Mouse (Mus musculus) midbrain, embryonic 10.5 days (tissue): ENCODE results near the gene Rarb. TPM values are rescaled to one million over a fixed set of nuclear protein-coding genes. Genes with fewer than 3 reads are reported as not detected.

Experiments
- DNase-seq: peaks from one replicate; pipeline ENCODE4 v3.0.0-alpha.2; 2017; ENCODE audit warnings: low spot score
- H3K27ac ChIP-seq: fragments of 300-500 bp; sonication (generic); replicated peaks from 2 replicates; pipeline ENCODE4 v1.5.1; 2016; ENCODE audit warnings: mild to moderate bottlenecking
- H3K27me3 ChIP-seq: fragments of 300-500 bp; sonication (generic); 2 replicates; pipeline ENCODE4 v1.6.1; 2016; ENCODE audit warnings: low read depth, mild to moderate bottlenecking; ENCODE audit not compliant: poor library complexity, severe bottlenecking
- H3K36me3 ChIP-seq: fragments of 300-500 bp; sonication (generic); 2 replicates; pipeline ENCODE4 v1.6.1; 2016; ENCODE audit warnings: mild to moderate bottlenecking, moderate library complexity
- H3K4me1 ChIP-seq: fragments of 300-500 bp; sonication (generic); 2 replicates; pipeline ENCODE4 v1.6.1; 2016
- H3K4me3 ChIP-seq: fragments of 300-500 bp; sonication (generic); 2 replicates; pipeline ENCODE4 v1.5.1; 2016; ENCODE audit warnings: mild to moderate bottlenecking, moderate library complexity
- H3K9me3 ChIP-seq: fragments of 300-500 bp; sonication (generic); replicated peaks from 2 replicates; pipeline ENCODE4 v1.6.1; 2016; ENCODE audit warnings: mild to moderate bottlenecking
- WGBS: fragments of 180-500 bp; shearing (Covaris S2); methylation state at CpG from one replicate; pipeline ENCODE4 v1.1.7; 2016; 5-methylcytosine and 5-hydroxymethylcytosine counted together
- polyA plus RNA-seq: library from polyadenylated mRNA; unstranded; fragments of >200 nt; fragmentation: Nextera tagmentation; extraction: Ambion mirVana; gene quantifications from 2 replicates; pipeline ENCODE4 v1.2.1, GENCODE M21; 2016

Rarb gene
- polyA plus RNA-seq, 1 experiment from 2014 or later, result 10.7 TPM

DNA sequence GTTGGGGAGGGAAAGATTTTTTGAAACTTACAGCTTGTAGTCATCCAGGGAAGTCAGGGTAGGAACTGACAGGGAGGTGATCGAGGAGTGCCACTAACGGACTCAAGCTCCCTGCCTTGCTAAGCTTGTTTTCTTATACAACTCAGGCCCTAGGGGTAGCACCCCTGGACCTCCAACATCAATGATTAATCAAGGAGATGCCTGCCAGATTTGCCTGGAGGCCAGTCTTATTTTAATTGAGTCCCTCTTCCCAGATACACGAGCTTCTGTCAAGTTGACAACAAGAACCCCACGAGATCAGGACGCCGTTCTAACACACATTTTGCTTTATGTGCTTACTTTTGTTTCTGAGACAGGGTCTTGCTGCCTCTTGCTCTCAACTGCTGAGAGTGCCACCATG, 338.3 kb downstream of the Rarb start:
- DNase-seq, result no peak
- Histone ChIP-seq H3K4me1 (peaks cover 3% of the 10 kb centered on the region; the same call in 1 of the 2 replicates), H3K9me3 (no peaks in the 10 kb centered on the region), H3K27ac (no peak overlapping the region), H3K36me3 (no peaks in the 10 kb centered on the region), H3K4me3 (no peak overlapping the region), H3K27me3 (no peaks in the 10 kb centered on the region)
- 83% methylated on average over 6 of the region's 6 CpGs for WGBS

- H3K27me3 ChIP-seq, result no peaks in the 10 kb centered on the region
- no peak overlapping the region for H3K27ac ChIP-seq
- no peak overlapping the region for H3K4me3 ChIP-seq
- WGBS, result 82% methylated on average over 2 of the region's 2 CpGs
- H3K36me3 ChIP-seq, result no peaks in the 10 kb centered on the region
- peaks cover 3% of the 10 kb centered on the region; the same call in 1 of the 2 replicates for H3K4me1 ChIP-seq
- no peaks in the 10 kb centered on the region for H3K9me3 ChIP-seq
- DNase-seq, result no peak
Measured at GRCm38 (mm10) chr14:16479521-16479920, 339.4 kb downstream of the Rarb start.

DNA sequence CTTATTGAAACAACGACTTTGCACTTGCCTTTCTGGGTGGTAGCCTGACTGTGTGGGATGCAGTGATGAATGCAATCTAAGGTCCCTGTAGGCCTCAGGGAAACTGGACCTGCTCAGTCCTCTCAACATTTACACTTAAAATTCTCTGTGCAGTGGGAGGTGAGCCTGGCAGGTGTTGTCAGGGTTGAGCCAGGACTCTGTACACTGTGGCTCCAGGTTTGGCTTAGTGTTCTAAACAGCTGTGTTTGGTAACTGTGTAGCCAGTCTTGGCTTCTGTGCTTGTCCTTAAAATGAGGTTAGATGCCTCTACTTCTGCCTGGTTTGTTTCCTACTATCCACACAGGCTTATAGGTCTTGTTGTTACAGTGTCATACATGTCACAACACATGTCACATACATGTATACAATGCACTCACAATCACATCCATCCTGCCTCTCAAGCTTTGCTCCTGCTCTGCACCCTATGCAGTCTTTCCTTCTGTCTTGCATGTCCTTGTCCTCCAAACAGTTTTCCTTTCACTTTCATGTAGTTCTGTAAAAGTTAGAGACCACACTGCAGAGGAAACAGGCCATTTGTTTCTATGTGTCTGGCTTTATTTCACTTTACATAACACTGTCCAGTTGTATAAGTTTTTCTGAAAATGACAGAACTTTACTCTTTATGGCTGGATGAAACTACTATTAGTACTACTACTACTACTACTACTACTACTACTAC, 340.2 kb downstream of the Rarb start:
- Histone ChIP-seq H3K36me3 (no peaks in the 10 kb centered on the region), H3K27me3 (no peaks in the 10 kb centered on the region), H3K9me3 (no peaks in the 10 kb centered on the region), H3K4me1 (peaks cover 3% of the 10 kb centered on the region; the same call in 1 of the 2 replicates), H3K4me3 (no peak overlapping the region), H3K27ac (no peak overlapping the region)
- WGBS, result 91% methylated on average over 1 of the region's 1 CpGs
- no peak for DNase-seq

- H3K9me3 ChIP-seq, result no peaks in the 10 kb centered on the region
- no peak overlapping the region for H3K4me3 ChIP-seq
- no peaks in the 10 kb centered on the region for H3K27me3 ChIP-seq
- H3K36me3 ChIP-seq, result no peaks in the 10 kb centered on the region
- H3K27ac ChIP-seq, result no peak overlapping the region
- 70% methylated on average over 4 of the region's 4 CpGs for WGBS
- no peaks in the 10 kb centered on the region for H3K4me1 ChIP-seq
- DNase-seq, result peak; percentile 26
Measured at GRCm38 (mm10) chr14:16448269-16448987, 370.5 kb downstream of the Rarb start.

- Histone ChIP-seq H3K36me3 (no peaks in the 10 kb centered on the region), H3K4me3 (no peak overlapping the region), H3K27ac (no peak overlapping the region), H3K4me1 (no peaks in the 10 kb centered on the region), H3K27me3 (no peaks in the 10 kb centered on the region), H3K9me3 (no peaks in the 10 kb centered on the region)
- WGBS, result 47% methylated on average over 3 of the region's 3 CpGs
- DNase-seq, result no peak
Measured at GRCm38 (mm10) chr14:16447587-16447986, 371.4 kb downstream of the Rarb start.

DNA sequence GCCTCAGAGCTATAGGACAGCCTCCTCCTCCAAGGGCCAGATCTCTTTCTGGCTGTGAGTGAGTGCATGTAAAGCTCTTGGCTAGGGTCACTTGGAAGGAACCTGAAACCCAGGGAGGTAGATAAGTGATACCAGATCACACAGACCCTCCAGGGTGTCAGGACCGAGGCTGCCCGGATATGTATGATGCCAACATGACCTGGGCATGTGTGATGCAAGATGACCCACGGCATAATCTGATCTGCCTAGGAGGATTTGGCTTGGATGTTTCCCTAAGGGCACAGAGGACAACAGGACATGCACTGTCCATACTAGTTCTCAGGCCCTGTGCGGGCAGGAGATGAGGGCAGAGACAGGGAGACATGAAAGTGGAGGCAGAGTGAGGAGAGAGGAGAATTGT, 374.1 kb downstream of the Rarb start:
- WGBS, result 82% methylated on average over 4 of the region's 4 CpGs
- H3K36me3 ChIP-seq, result no peaks in the 10 kb centered on the region
- H3K27ac ChIP-seq, result no peak overlapping the region
- H3K4me3 ChIP-seq, result no peak overlapping the region
- no peaks in the 10 kb centered on the region for H3K4me1 ChIP-seq
- no peaks in the 10 kb centered on the region for H3K9me3 ChIP-seq
- no peak for DNase-seq
- no peaks in the 10 kb centered on the region for H3K27me3 ChIP-seq

DNA sequence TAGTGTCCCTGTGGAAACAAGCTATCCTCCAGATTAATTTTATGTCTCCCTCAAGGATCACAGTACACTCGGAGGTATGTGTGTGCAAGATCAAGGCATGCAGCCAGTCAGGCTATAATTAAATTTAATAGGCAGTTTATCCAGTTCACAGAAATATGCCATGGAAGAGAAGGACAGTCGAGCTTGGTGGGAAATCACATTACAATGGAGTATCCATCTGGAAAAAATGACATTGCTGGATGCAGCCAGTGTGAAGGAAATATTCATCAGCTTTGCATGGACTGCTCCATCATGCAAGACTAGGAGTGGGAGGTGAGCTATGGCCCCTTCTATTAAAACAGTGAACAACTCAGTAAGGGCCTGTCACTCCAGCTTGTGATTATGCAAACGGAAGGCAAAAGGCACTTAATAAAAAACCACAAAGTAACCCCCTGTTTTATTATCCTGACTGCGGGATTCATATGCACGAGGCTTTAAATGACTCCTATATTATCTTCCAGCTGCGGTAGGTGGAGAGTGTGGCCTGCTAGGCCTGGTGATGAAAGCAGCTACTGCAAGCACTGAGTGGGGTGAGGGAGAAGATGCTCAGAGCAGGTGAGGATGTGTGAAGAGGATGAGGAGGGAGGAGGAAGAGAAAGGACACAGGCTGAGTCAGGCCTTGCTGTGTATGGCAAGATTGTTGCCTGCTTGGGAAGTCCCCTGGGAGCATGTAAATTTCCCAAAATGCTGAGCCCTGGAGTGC, 379.4 kb downstream of the Rarb start:
- Histone ChIP-seq H3K36me3 (peaks cover 12% of the 10 kb centered on the region; the same call in 1 of the 2 replicates), H3K9me3 (no peaks in the 10 kb centered on the region), H3K27me3 (no peaks in the 10 kb centered on the region), H3K4me1 (no peaks in the 10 kb centered on the region), H3K27ac (no peak overlapping the region), H3K4me3 (no peak overlapping the region)
- 87% methylated on average over 6 of the region's 6 CpGs for WGBS
- no peak for DNase-seq

DNA sequence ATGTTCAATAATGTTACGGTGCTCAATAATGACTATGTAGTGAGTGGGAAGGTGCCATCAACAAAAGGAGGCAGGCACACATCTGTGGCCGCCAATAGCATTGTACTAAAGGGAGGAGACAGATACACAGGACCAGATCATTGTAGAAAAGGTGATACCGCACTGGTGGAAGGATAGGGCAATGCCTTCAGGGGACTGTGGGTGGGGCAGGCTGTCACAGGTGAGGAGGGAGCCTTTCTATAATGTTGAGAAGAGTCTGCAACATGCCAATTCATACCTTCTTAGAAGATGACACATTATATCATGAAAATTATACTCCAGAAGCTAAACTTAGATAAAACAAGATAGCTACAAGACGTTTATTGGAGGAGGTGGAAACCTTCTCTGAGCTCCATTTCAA, 381.6 kb downstream of the Rarb start:
- Histone ChIP-seq H3K4me3 (no peak overlapping the region), H3K9me3 (no peaks in the 10 kb centered on the region), H3K27me3 (no peaks in the 10 kb centered on the region), H3K36me3 (peaks cover 17% of the 10 kb centered on the region), H3K4me1 (no peaks in the 10 kb centered on the region), H3K27ac (no peak overlapping the region)
- 94% methylated on average over 4 of the region's 4 CpGs for WGBS
- DNase-seq, result no peak

- Histone ChIP-seq H3K27me3 (no peaks in the 10 kb centered on the region), H3K4me1 (no peaks in the 10 kb centered on the region), H3K4me3 (no peak overlapping the region), H3K36me3 (peaks cover 45% of the 10 kb centered on the region), H3K9me3 (no peaks in the 10 kb centered on the region), H3K27ac (no peak overlapping the region)
- WGBS, result 61% methylated on average over 3 of the region's 3 CpGs
- peak; percentile 48 for DNase-seq
Measured at GRCm38 (mm10) chr14:16434396-16435171, 384.4 kb downstream of the Rarb start.

DNA sequence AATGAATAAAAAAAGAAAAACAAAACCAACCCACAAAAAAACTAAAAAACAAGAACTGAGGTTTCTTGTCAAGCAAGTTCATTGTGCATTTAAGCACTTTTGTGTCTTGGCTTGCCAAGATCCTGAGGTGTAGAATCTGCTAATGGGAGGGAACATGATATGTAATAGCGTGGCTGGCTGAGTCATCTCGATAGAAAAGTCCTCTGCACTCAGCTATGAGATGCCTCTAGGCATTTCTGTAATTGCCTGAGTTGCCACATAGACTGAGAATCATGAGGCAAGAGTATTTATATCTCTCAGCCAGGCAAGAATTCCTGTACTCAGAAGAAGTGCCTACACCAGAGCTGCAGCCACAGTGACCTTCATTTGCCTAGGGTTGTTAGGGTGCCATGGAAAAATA, 385.8 kb downstream of the Rarb start:
- no peaks in the 10 kb centered on the region for H3K9me3 ChIP-seq
- peaks cover 59% of the 10 kb centered on the region for H3K36me3 ChIP-seq
- no peak overlapping the region for H3K27ac ChIP-seq
- H3K27me3 ChIP-seq, result no peaks in the 10 kb centered on the region
- no peak overlapping the region for H3K4me3 ChIP-seq
- 80% methylated on average over 2 of the region's 2 CpGs for WGBS
- DNase-seq, result no peak
- no peaks in the 10 kb centered on the region for H3K4me1 ChIP-seq

DNA sequence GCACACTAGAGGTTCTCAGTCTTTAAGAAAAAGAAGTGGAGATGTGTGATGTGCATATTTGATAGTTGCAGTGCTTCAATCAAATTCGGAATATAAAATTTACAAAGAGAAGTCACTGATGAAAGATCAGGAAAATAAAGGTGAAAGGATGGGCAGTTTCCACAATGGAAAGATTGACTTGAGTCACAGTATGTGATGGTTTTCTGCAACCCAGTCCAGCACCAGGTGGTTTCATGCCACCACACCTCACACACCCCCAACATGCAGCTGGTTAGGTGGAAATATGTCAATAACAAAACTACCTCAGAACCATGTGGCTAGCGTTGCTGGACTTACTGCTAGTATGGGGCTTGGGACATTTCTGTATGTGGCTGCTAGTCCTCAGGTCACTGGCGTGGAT, 386.4 kb downstream of the Rarb start:
- 90% methylated on average over 3 of the region's 3 CpGs for WGBS

DNA sequence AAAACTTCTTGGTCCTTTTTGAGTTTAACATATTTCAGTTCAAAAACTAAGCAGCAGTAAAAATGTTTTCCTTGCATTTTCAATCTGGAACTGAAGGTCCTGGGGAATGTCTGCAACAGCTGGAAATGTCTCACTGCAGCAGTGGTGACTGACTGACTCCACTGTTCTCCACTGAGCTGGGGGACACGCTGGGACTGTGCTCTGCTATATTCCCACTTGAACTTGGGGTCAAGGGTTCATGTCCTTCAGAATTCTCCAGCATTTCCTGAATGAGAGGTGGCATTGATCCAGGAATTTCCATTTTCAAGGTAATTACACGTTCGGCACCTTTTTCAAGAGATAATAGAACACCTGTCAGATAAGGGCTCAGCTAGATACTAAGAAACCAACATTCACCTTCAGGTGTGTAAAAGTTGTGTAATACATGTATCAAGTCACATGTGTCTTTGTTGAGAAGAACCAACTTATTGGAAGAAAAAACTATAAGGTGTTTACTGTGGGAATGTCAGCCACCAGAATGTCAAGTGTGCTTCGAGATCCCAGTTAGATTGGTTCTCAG, 386.9 kb downstream of the Rarb start:
- DNase-seq, result no peak
- Histone ChIP-seq H3K27me3 (no peaks in the 10 kb centered on the region), H3K4me3 (no peak overlapping the region), H3K27ac (no peak overlapping the region), H3K36me3 (peaks cover 68% of the 10 kb centered on the region), H3K9me3 (no peaks in the 10 kb centered on the region), H3K4me1 (no peaks in the 10 kb centered on the region)
- WGBS, result 88% methylated on average over 4 of the region's 4 CpGs

More for the DNA sequence above, 386.4 kb downstream of the Rarb start:
- no peak for DNase-seq
- no peaks in the 10 kb centered on the region for H3K4me1 ChIP-seq
- no peak overlapping the region for H3K27ac ChIP-seq
- peaks cover 63% of the 10 kb centered on the region for H3K36me3 ChIP-seq
- H3K9me3 ChIP-seq, result no peaks in the 10 kb centered on the region
- no peak overlapping the region for H3K4me3 ChIP-seq
- H3K27me3 ChIP-seq, result no peaks in the 10 kb centered on the region
